In the genomic region with DNA sequence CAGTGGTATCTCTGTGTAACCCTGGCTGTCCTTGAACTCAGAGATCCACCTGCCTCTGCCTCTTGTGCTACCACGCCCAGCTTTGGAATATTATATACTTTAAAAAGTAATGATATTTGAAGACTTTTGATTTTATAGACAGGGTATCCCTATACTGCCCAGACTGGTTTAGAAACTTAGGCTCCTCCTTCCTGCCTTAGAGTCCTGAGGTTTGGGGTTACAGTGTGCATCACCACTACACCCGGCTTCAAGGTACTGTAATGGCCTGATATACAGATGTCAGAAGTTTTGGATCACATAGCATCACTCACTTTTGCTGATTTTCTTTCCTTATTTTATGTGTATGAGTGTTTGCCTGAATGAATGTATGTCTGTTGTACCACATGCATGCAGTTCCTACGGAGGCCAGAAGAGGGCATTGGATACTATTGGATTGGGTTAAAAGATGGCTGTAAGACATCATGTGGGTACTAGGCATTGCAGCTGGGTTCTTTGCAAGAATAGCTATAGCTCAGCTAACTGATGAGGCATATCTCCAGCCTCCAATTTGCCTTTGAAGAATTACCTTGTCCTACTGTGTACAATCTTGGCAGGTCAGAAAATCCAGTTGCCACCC, we compare ENCODE assay signal across 9 mouse cellular contexts. TPM values are rescaled to one million over a fixed set of nuclear protein-coding genes. Genes with fewer than 3 reads are reported as not detected.
A peak's percentile ranks its signal among the peaks of the same experiment; 100 is the strongest.
DNase-seq lines count a peak whose midpoint lies in the region; ATAC-seq and TF ChIP-seq lines count a peak whose summit lies in the region.
"Had no signal": no experiment of that assay in that cellular context is flagged by ENCODE, and none has a peak within 500 bp of the region (broad histone marks: within the 10 kb centered on the region; RNA-seq: fewer than 3 reads in every experiment).

No protein-coding gene starts in this region.

- H3K27ac ChIP-seq in gastrocnemius, adult 2 months = no peak overlapping the region
- no peak overlapping the region for H3K27ac ChIP-seq in lung, postnatal 0 days (ENCODE audit: low read length)
- H3K27ac ChIP-seq in thymus, adult 2 months (ENCODE audit: control insufficient read depth, insufficient read depth, low read length) = no peak overlapping the region
- H3K27ac ChIP-seq: liver, embryonic 15.5 days had no signal

- no peaks in the 10 kb centered on the region for H3K27me3 ChIP-seq in lung, postnatal 0 days (replicated peaks; ENCODE audit: insufficient read depth, low read length)
- H3K27me3 ChIP-seq in thymus, adult 2 months (ENCODE audit: control insufficient read depth, insufficient read depth, low read length) = no peaks in the 10 kb centered on the region
- H3K27me3 ChIP-seq: liver, embryonic 15.5 days had no signal

- no peak overlapping the region for H3K4me3 ChIP-seq in gastrocnemius, adult 2 months
- no peak overlapping the region for H3K4me3 ChIP-seq in lung, postnatal 0 days (ENCODE audit: low read depth, low read length)
- no peak overlapping the region for H3K4me3 ChIP-seq in thymus, adult 2 months (ENCODE audit: control insufficient read depth, insufficient read depth, low read length)
- H3K4me3 ChIP-seq: liver, embryonic 15.5 days had no signal

- H3K4me1 ChIP-seq in lung, postnatal 0 days (ENCODE audit: insufficient read depth, low read depth, low read length) = peaks cover 5% of the 10 kb centered on the region; the same call in 1 of the 2 replicates
- H3K4me1 ChIP-seq in thymus, adult 2 months (replicated peaks; ENCODE audit: control insufficient read depth, insufficient read depth, low read length) = no peaks in the 10 kb centered on the region

- intact Hi-C loops in gastrocnemius, adult 2 months (cut with DNase I) = no loop called here

- no peaks in the 10 kb centered on the region for H3K36me3 ChIP-seq in lung, postnatal 0 days (ENCODE audit: insufficient read depth, low read length)
- H3K36me3 ChIP-seq in thymus, adult 2 months (ENCODE audit: control insufficient read depth, insufficient read depth, low read length) = no peaks in the 10 kb centered on the region
- H3K36me3 ChIP-seq: liver, embryonic 15.5 days had no signal

- ATAC-seq in lung, postnatal 0 days = no peak

- H3K9ac ChIP-seq in lung, postnatal 0 days (replicated peaks; ENCODE audit: low read depth) = no peak overlapping the region
- H3K9ac ChIP-seq: liver, embryonic 15.5 days had no signal

- no peak overlapping the region for H3K4me2 ChIP-seq in lung, postnatal 0 days (replicated peaks; ENCODE audit: low read depth, low read length)
- H3K4me2 ChIP-seq: liver, embryonic 15.5 days had no signal

- TF ChIP-seq EP300 in lung, postnatal 0 days (IDR thresholded peaks at IDR 0.05) = no peak

- no peak for TF ChIP-seq POLR2A in thymus, adult 2 months (IDR thresholded peaks at IDR 0.05; ENCODE audit: control insufficient read depth, extremely low read depth, insufficient read depth, low read length, poor library complexity)

- peak; percentile 34 for DNase-seq in gastrocnemius, adult 2 months
- no peak for DNase-seq in gastrocnemius, postnatal 25 days
- DNase-seq in A20 (ENCODE audit: low read depth, low spot score) = peak; percentile 80
- peak; percentile 63 to 88 for DNase-seq in adrenal gland, adult (ENCODE audit: inconsistent age in 2 of 2, low spot score in 1 of 2)
- DNase-seq in hindlimb bud, embryonic 11.5 days (ENCODE audit: extremely low spot score, low read depth, low spot score) = peak; percentile 63
- peak; percentile 46 for DNase-seq in lung, postnatal 0 days (ENCODE audit: low spot score)
- DNase-seq in thymus, adult 2 months = peak; percentile 69
- no peak for DNase-seq in frontal cortex, postnatal 14 days (ENCODE audit: low spot score in 2 of 2)

- peak; percentile 67 for TF ChIP-seq CTCF in gastrocnemius, adult 2 months (IDR thresholded peaks at IDR 0.05)
- TF ChIP-seq CTCF in lung, postnatal 0 days (IDR thresholded peaks at IDR 0.05) = peak; percentile 83
- no peak for TF ChIP-seq CTCF in thymus, adult 2 months (IDR thresholded peaks at IDR 0.05; ENCODE audit: borderline replicate concordance, control insufficient read depth, extremely low read depth, insufficient read depth, low read length, poor library complexity)

- no peaks in the 10 kb centered on the region for H3K9me3 ChIP-seq in lung, postnatal 0 days (ENCODE audit: low read length)
- H3K9me3 ChIP-seq: liver, embryonic 15.5 days had no signal

- 68% methylated on average over 3 of the region's 3 CpGs for WGBS in lung, postnatal 0 days
- 78% methylated on average over 3 of the region's 3 CpGs for WGBS in thymus, adult 2 months

RNA-seq across cellular contexts. Expression of a gene that starts 5.4 kb away (rescaled TPM):
- 10 to 100 TPM in 1 of 2 experiments, 1 to 10 TPM in 1; 8.7 to 10.8 TPM for total RNA-seq in gastrocnemius, adult 2 months (2021)
- total RNA-seq in gastrocnemius, postnatal 25 days (2021) = 10 to 100 TPM in 1 of 2 experiments, 1 to 10 TPM in 1; 9.3 to 12.5 TPM
- 96.7 and 97.3 TPM in 2 replicates for polyA plus RNA-seq in lung, postnatal 0 days (2015; fragmentation: Nextera tagmentation; extraction: Ambion mirVana)
- polyA plus RNA-seq in thymus, adult 2 months (2012; rRNA removed) = 31.0 and 34.6 TPM in 2 replicates

RNA-seq across cellular contexts. Expression of a gene that starts 44.6 kb away (rescaled TPM):
- 100 to 1,000 TPM in 1 of 2 experiments, 10 to 100 TPM in 1; 86.8 to 114 TPM for total RNA-seq in gastrocnemius, adult 2 months (2021)
- total RNA-seq in gastrocnemius, postnatal 25 days (2021) = 10 to 100 TPM; 84.6 to 87.8 TPM
- polyA plus RNA-seq in lung, postnatal 0 days (2015; fragmentation: Nextera tagmentation; extraction: Ambion mirVana) = 87.1 and 99.2 TPM in 2 replicates
- polyA plus RNA-seq in thymus, adult 2 months (2012; rRNA removed) = 20.5 and 22.4 TPM in 2 replicates

RNA-seq across cellular contexts. Expression of a gene that starts 44.7 kb away (rescaled TPM):
- 1 to 10 TPM; 4.8 to 7.4 TPM for total RNA-seq in gastrocnemius, adult 2 months (2021)
- total RNA-seq in gastrocnemius, postnatal 25 days (2021) = 1 to 10 TPM; 6.5 to 6.7 TPM
- 4.8 and 6.3 TPM in 2 replicates for polyA plus RNA-seq in lung, postnatal 0 days (2015; fragmentation: Nextera tagmentation; extraction: Ambion mirVana)
- polyA plus RNA-seq in thymus, adult 2 months (2012; rRNA removed) = 15.9 and 18.0 TPM in 2 replicates

RNA-seq across cellular contexts. Expression of a gene that starts 52.8 kb away (rescaled TPM):
- not detected for total RNA-seq in gastrocnemius, adult 2 months (2021)
- not detected for total RNA-seq in gastrocnemius, postnatal 25 days (2021)
- 0.53 and 0.81 TPM in 2 replicates for polyA plus RNA-seq in lung, postnatal 0 days (2015; fragmentation: Nextera tagmentation; extraction: Ambion mirVana)
- polyA plus RNA-seq in thymus, adult 2 months (2012; rRNA removed) = not detected in 2 replicates

Comparison
In these comparisons a context has a peak if more than half of its experiments do, and no peak if none do; other contexts are left out.
1. DNase-seq: peak in gastrocnemius, adult 2 months (single experiment), A20 (single experiment), adrenal gland, adult (2 of 2), hindlimb bud, embryonic 11.5 days (single experiment), lung, postnatal 0 days (single experiment) and thymus, adult 2 months (single experiment); none in gastrocnemius, postnatal 25 days (single experiment) and frontal cortex, postnatal 14 days (0 of 2).